Mouse (Mus musculus) brain, embryonic 14.5 days (tissue): ENCODE measurements around the gene Amz2.

ENCODE experiments used
- CTCF ChIP-seq: fragments of 200-500 bp; IDR thresholded peaks from 2 replicates; pipeline ENCODE4 v1.5.1; 2012; ENCODE audit warnings: inconsistent platforms, mild to moderate bottlenecking, moderate library complexity, borderline replicate concordance; ENCODE audit not compliant: insufficient read depth, insufficient read length; ENCODE audit errors: extremely low read depth
- POLR2A ChIP-seq: fragments of 200-500 bp; IDR thresholded peaks from 2 replicates; pipeline ENCODE4 v1.6.1; 2012; ENCODE audit warnings: mild to moderate bottlenecking, inconsistent platforms, borderline replicate concordance; ENCODE audit not compliant: poor library complexity, insufficient read depth, insufficient read length, severe bottlenecking; ENCODE audit errors: extremely low read depth

GRCm38 (mm10) chr11:109491844-109492243 lies 66.1 kb downstream of the Amz2 start:
- TF ChIP-seq CTCF (no peak), POLR2A (no peak)
